Mouse (Mus musculus) thymus, adult 2 months (tissue): ENCODE data around the gene Car15.

ENCODE experiments used
- CTCF ChIP-seq: fragments of 200-500 bp; IDR thresholded peaks from 2 replicates; pipeline ENCODE4 v1.5.1; 2012; ENCODE audit warnings: mild to moderate bottlenecking, control low read depth, low read length, moderate library complexity, borderline replicate concordance; ENCODE audit not compliant: control insufficient read depth, poor library complexity, insufficient read depth; ENCODE audit errors: extremely low read depth
- POLR2A ChIP-seq: fragments of 200-500 bp; IDR thresholded peaks from 2 replicates; pipeline ENCODE4 v1.6.1; 2012; ENCODE audit warnings: mild to moderate bottlenecking, low read length, control low read depth, moderate library complexity; ENCODE audit not compliant: control insufficient read depth, poor library complexity, insufficient read depth; ENCODE audit errors: extremely low read depth

GRCm38 (mm10) chr16:17796971-17797811, 41.0 kb downstream of the Car15 start, which contains the start of gene Scarf2:
- no peak for TF ChIP-seq POLR2A
- TF ChIP-seq CTCF = no peak
